Mouse (Mus musculus) forebrain, embryonic 11.5 days (tissue): ENCODE data around the gene Myo3b. TPM values are rescaled to one million over a fixed set of nuclear protein-coding genes. Genes with fewer than 3 reads are reported as not detected.

Source experiments
- ATAC-seq: fragments of 200-750 bp; cut with Nextera tagmentation; replicated peaks from 2 replicates; pipeline ENCODE4 v1.8.0; 2017; ENCODE audit warnings: moderate TSS enrichment; ENCODE audit not compliant: low FRiP score
- DNase-seq: peaks from one replicate; pipeline ENCODE4 v3.0.0-alpha.2; 2017; ENCODE audit warnings: low spot score
- H3K27ac ChIP-seq: fragments of 300-500 bp; sonication (generic); 2 replicates; pipeline ENCODE4 v1.5.1; 2014; ENCODE audit warnings: low read depth, low read length
- H3K27me3 ChIP-seq: fragments of 300-500 bp; sonication (generic); 2 replicates; pipeline ENCODE4 v1.6.1; 2014; ENCODE audit warnings: mild to moderate bottlenecking, low read length, mixed read lengths; ENCODE audit not compliant: control insufficient read depth, insufficient read depth
- H3K36me3 ChIP-seq: fragments of 300-500 bp; sonication (generic); 2 replicates; pipeline ENCODE4 v1.6.1; 2014; ENCODE audit warnings: mild to moderate bottlenecking, low read length, moderate library complexity, mixed read lengths; ENCODE audit not compliant: control insufficient read depth, insufficient read depth
- H3K4me1 ChIP-seq: fragments of 300-500 bp; sonication (generic); replicated peaks from 2 replicates; pipeline ENCODE4 v1.6.1; 2014; ENCODE audit warnings: low read length, mixed read lengths; ENCODE audit not compliant: control insufficient read depth, insufficient read depth
- H3K4me2 ChIP-seq: fragments of 300-500 bp; sonication (generic); 2 replicates; pipeline ENCODE4 v1.6.1; 2014; ENCODE audit warnings: low read depth, mild to moderate bottlenecking, low read length, moderate library complexity, mixed read lengths; ENCODE audit not compliant: severe bottlenecking
- H3K4me3 ChIP-seq: fragments of 300-500 bp; sonication (generic); 2 replicates; pipeline ENCODE4 v1.5.1; 2014; ENCODE audit warnings: low read depth, low read length
- H3K9ac ChIP-seq: fragments of 300-500 bp; sonication (generic); 2 replicates; pipeline ENCODE4 v1.6.1; 2014; ENCODE audit warnings: low read length
- H3K9me3 ChIP-seq: fragments of 300-500 bp; sonication (generic); 2 replicates; pipeline ENCODE4 v1.6.1; 2016; ENCODE audit warnings: low read length, mixed read lengths; ENCODE audit not compliant: control insufficient read depth
- WGBS: fragments of 180-500 bp; shearing (Covaris S2); extraction: QIAGEN DNeasy Blood & Tissue Kit; methylation state at CpG from one replicate; pipeline ENCODE4 v1.1.7; 2014; 5-methylcytosine and 5-hydroxymethylcytosine counted together
- polyA plus RNA-seq: library from polyadenylated mRNA; unstranded; fragments of >200 nt; fragmentation: Nextera tagmentation; extraction: Ambion mirVana; gene quantifications from 2 replicates; pipeline ENCODE4 v1.2.1, GENCODE M21; 2014

Gene Myo3b
- polyA plus RNA-seq, 1 experiment from 2014 or later, result not detected

DNA sequence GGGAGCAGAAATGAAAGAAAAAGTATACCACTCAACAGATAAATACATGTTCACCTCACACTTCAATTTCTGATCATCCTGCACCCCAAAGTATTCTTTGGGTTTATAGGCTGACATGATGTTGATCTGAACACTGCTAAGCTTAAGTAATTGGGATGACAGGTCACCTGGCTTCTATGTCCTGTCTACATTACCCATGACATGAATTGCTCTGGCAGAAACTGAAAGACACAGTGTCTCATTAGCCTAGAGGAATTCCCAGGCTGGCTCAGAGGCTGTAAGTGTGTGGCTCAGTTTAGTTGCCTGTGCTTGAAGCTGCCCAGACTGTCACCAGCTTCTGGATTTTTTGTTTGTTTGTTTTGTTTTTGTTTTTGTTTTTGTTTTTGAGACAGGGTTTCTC lies 139.3 kb downstream of the Myo3b start:
- no peaks in the 10 kb centered on the region for H3K9me3 ChIP-seq
- H3K4me3 ChIP-seq, result no peak overlapping the region
- H3K4me2 ChIP-seq, result no peak overlapping the region
- H3K9ac ChIP-seq, result no peak overlapping the region
- no peak for ATAC-seq
- 0 out of 2 replicates have a peak overlapping the region, but pooled peaks have one; percentile 12 for H3K27ac ChIP-seq
- no peak for DNase-seq
- peaks cover 8% of the 10 kb centered on the region; the same call in 1 of the 2 replicates for H3K4me1 ChIP-seq
- H3K36me3 ChIP-seq, result no peaks in the 10 kb centered on the region
- no peaks in the 10 kb centered on the region for H3K27me3 ChIP-seq

DNA sequence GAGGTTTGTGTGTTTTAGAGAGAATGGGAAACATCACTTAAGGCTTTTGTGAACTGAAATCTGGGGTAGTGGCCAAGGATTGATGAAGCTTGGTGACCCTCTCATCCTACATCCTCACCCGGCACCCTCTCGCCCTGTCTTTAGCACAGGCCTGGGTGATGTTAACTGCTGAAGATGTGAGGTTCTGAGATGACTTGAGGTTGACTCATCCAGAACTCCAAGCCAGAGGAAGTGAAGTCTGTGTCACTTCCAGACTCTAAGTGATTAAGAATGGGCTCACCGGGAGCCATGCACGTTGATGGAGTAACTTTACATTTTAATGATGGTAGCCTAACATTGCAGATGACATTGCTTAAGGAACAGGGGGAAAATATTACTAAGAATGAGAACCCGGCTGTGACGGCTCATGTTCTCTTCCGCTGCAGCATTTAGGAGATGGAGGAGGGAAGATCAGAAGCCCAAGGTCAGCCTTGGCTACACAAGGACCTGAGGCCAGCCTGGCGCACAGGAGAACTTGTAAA lies 143.3 kb downstream of the Myo3b start:
- Histone ChIP-seq H3K9ac (no peak overlapping the region), H3K4me2 (no peak overlapping the region), H3K36me3 (no peaks in the 10 kb centered on the region), H3K9me3 (no peaks in the 10 kb centered on the region), H3K27ac (no peak overlapping the region), H3K4me3 (no peak overlapping the region), H3K4me1 (peaks cover 6% of the 10 kb centered on the region; the same call in 1 of the 2 replicates), H3K27me3 (no peaks in the 10 kb centered on the region)
- WGBS, result 96% methylated on average over 8 of the region's 8 CpGs
- DNase-seq (no peak), ATAC-seq (no peak)

DNA sequence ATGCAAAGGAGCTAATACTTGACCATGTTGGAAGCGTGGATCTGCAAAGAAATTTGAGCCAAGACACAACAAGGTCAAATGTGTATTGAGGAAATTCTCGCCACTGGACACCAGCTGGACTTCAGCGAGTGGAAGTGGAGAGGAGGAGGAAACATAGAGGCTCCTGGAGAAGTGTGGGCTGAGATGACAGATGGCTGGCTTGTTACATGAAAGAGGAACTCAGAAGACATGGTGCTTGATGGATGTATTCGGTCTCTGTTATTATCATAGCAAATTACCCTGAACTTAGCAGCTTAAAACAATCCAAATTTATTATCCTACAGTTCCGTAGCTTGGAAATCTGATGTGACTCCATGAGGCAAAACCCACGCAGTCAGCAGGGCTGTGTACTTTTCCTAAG lies 148.1 kb downstream of the Myo3b start:
- ATAC-seq (no peak), DNase-seq (no peak)
- Histone ChIP-seq H3K9me3 (no peaks in the 10 kb centered on the region), H3K4me3 (no peak overlapping the region), H3K36me3 (no peaks in the 10 kb centered on the region), H3K27me3 (no peaks in the 10 kb centered on the region), H3K4me2 (no peak overlapping the region), H3K4me1 (peaks cover 3% of the 10 kb centered on the region; the same call in 1 of the 2 replicates), H3K27ac (no peak overlapping the region), H3K9ac (no peak overlapping the region)
- 91% methylated on average over 6 of the region's 6 CpGs for WGBS

DNA sequence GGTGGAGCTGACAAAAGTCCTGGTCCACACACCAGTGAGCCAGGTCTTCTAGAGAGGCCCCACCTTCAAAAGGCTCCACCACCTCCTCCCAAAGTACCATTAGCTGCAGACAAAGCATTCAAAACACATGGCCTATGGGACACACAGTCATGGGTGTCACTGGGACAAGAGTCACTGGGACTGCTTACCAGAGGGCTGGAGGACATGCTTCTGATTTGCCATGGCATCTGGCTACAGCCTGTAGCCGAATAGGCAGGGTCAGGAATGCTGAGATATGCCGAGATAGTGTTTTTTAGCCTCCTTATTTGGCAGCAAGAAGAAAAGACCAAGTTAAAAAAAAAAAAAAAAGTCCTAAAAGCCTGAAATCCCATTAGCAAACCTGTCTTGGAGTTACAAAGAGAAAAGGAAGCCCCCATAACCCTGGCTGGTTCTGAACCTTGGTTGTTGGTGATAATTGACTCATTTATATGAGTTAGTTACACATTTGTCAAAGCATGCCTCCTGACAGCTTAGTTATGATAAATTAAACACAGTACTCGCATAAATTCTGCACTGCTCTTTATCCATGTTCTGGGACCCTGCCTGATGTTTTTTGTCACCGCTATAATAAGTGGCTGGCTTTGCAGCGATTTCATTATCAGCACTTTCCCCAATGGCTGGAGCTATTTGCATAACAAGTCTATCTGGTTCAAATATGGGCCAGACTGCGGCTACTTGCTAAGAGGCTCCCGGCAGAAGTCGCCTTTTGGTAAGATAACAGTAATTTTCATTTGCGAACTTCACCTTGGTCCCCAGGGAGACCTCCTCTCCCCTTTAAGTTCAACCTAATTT lies 156.7 kb downstream of the Myo3b start:
- Histone ChIP-seq H3K27ac (no peak overlapping the region), H3K36me3 (no peaks in the 10 kb centered on the region), H3K27me3 (peaks cover 6% of the 10 kb centered on the region; the same call in 1 of the 2 replicates), H3K4me3 (no peak overlapping the region), H3K4me1 (peaks cover 14% of the 10 kb centered on the region; the same call in 1 of the 2 replicates), H3K9ac (no peak overlapping the region), H3K4me2 (no peak overlapping the region), H3K9me3 (no peaks in the 10 kb centered on the region)
- ATAC-seq, result no peak
- 56% methylated on average over 9 of the region's 9 CpGs for WGBS
- DNase-seq, result no peak

DNA sequence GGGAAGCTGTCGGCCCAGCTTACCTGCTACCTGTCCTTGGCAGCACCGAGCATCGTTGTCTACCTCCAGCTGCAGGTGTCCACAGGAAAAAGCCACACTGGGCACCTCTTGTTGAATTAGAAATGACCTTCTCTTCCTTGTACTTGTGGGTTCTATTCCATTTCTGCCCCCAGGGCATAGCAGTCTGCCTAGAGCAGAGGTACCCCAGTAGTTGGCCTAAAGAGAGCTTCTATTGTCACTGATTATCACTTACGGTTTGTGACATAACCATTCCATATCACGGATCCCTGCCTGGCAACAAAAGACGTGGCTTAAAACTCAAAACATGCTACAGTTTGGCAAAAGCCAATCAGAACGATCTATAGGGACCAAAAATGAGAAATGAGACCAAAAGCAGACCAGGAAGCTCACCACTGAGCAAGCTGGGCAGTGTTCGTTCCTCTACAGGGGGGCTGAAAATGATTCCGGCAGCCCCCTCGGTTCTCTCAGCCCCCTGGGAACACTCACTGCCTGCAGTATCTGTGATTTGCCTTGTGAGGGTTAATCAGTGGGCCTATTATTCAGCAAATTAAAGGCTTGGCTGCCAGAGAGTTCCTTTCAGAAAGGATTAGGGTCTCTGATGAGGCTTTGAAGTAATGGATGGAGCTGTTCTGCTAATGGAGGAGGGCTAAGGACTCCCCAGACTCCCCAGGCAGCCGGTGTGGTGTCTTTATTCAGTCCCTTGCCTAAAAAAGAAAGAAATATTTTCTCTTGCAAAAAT lies 163.1 kb downstream of the Myo3b start:
- peak; percentile 88 for ATAC-seq
- peak overlapping the region; percentile 92 for H3K27ac ChIP-seq
- peak overlapping the region; percentile 42; the same call in 1 of the 2 replicates for H3K4me2 ChIP-seq
- peak overlapping the region; percentile 7; the same call in 1 of the 2 replicates for H3K9ac ChIP-seq
- WGBS, result 12% methylated on average over 11 of the region's 11 CpGs
- H3K9me3 ChIP-seq, result no peaks in the 10 kb centered on the region
- H3K4me3 ChIP-seq, result no peak overlapping the region
- H3K4me1 ChIP-seq, result peaks cover 20% of the 10 kb centered on the region
- peaks cover 14% of the 10 kb centered on the region for H3K27me3 ChIP-seq
- DNase-seq, result peak; percentile 72
- no peaks in the 10 kb centered on the region for H3K36me3 ChIP-seq

DNA sequence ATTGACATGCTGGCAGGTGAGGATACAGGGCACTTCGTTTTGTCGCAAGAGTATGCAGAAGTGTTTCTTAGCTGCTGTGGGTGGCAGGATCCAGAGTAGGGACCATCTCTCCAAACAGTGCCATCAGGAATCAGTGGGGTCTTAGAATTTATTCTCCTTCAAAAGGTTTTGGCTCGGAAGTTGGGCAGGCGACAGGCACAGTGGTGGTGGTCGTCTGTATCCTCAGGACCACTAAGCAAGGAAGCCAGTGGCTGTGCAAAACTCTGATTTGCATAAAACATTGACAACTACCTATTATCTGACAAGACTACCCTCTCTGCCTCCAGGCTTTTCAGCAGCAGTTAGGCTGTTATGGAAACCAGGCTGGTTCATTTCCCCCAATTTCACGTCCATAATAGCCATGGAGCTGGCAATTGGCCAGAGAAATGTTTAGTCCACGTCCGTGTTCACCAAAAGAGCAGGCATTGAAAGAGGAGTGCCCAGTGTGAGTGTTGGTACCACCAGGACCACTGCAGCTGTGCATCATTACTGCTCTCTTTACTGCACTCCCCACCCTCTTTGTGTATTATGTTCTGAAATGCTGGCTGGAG lies 163.7 kb downstream of the Myo3b start:
- H3K36me3 ChIP-seq, result no peaks in the 10 kb centered on the region
- H3K4me1 ChIP-seq, result peaks cover 15% of the 10 kb centered on the region
- peak overlapping the region; percentile 42 for H3K4me2 ChIP-seq
- H3K9ac ChIP-seq, result no peak overlapping the region
- no peaks in the 10 kb centered on the region for H3K9me3 ChIP-seq
- peaks cover 14% of the 10 kb centered on the region for H3K27me3 ChIP-seq
- DNase-seq (peak; percentile 75), ATAC-seq (peak; percentile 87)
- peak overlapping the region; percentile 92 for H3K27ac ChIP-seq
- no peak overlapping the region for H3K4me3 ChIP-seq
- WGBS, result 5% methylated on average over 8 of the region's 8 CpGs

DNA sequence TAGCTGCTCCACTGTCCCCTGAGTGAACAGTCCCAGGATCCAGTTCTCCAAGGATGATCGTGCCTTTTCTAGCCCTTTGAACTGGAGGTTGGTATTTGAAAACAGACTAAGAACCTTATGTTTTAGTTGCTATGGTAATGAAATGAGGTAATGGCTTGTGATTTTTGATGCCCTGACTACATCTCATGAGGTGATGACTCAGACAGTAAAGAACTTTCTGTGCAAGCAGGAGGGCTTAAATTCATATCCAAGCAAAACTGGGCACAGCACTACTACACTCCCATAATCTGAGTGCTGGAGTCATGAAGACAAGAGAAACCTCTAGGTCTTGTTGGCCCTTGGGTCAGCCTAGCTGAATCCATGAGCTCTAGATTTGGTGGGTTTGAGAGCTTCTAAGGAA lies 169.5 kb downstream of the Myo3b start:
- H3K4me3 ChIP-seq, result no peak overlapping the region
- WGBS, result 82% methylated on average over 1 of the region's 1 CpGs

DNA sequence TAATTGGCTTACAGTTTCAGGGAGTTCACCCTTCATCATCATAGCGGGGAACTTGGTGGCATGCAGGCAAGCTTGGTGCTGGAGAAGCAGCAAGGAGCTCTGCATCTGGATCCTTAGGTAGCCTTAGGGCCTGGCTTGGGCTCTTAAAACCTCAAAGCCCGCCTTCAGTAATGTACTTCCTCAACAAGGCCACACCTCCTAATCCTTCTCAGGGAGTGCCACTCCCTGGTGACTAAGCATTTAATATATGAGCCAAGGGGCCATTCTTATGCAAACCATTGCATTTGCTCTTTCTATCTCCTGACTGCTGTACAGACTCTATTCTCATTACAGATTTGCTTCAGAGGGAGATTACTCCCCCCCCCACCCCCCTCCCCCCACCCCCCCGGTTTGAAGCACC lies 170.9 kb downstream of the Myo3b start:
- peaks cover 7% of the 10 kb centered on the region for H3K27me3 ChIP-seq
- DNase-seq (no peak), ATAC-seq (no peak)
- no peak overlapping the region for H3K4me2 ChIP-seq
- no peak overlapping the region for H3K4me3 ChIP-seq
- no peak overlapping the region for H3K9ac ChIP-seq
- H3K9me3 ChIP-seq, result no peaks in the 10 kb centered on the region; the same call in 1 of the 2 replicates
- 80% methylated on average over 3 of the region's 3 CpGs for WGBS
- no peak overlapping the region for H3K27ac ChIP-seq
- H3K36me3 ChIP-seq, result no peaks in the 10 kb centered on the region
- H3K4me1 ChIP-seq, result no peaks in the 10 kb centered on the region

More for the DNA sequence above, 169.5 kb downstream of the Myo3b start:
- no peaks in the 10 kb centered on the region; the same call in 1 of the 2 replicates for H3K4me1 ChIP-seq
- H3K4me2 ChIP-seq, result no peak overlapping the region
- H3K9me3 ChIP-seq, result no peaks in the 10 kb centered on the region; the same call in 1 of the 2 replicates
- no peaks in the 10 kb centered on the region for H3K36me3 ChIP-seq
- H3K9ac ChIP-seq, result no peak overlapping the region
- DNase-seq (no peak), ATAC-seq (no peak)
- H3K27ac ChIP-seq, result no peak overlapping the region
- H3K27me3 ChIP-seq, result peaks cover 8% of the 10 kb centered on the region
